Mouse (Mus musculus): ENCODE measurements at regions not wholly inside any gene's neighbourhood (a gene's known extent, or its start where the extent isn't known, plus 50 kb on each side); places are given as distances from the start of the nearest gene placed in this dataset.
A peak's percentile ranks its signal among the peaks of the same experiment; 100 is the strongest.

DNA sequence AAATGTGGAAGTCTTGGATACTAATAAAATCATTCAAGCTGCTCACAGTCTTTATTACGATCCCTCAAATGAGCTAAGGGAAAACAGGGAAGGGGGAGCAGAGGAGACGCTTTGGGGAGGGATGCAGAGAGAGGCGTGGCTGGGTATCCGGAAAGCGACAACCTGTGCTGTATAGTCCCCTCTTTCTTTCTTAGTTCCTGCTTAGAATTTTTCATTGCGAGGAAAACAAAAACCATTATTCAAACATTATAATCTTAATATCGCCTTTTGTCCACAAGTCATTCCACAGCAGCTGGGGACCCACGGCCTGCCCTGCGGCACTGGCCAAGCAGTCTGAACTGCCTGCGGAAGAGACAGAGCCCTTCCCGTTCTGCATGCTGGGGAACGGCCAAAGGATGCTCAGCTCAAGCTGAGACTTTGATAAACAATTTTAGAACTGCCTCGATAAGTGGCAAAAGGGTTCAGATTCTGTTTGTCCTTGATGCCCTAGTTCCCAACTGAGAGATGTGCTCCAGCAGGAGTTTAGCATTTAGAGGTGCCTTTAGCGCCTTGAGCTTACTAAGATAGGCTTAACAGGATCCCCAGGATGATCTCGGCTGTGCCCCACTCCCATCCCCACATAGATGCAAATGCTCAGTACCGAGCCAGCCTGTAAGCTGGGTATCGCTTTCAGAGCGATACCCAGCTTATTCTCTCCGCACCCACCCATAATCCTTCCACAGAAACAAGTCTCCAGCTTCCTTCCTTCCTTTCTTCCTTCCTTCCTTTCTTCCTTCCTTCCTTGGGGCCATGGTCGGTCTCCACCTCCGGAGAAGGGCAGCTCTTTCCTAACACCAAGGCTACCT, 248.7 kb upstream of the Nfe2l3 start:
- no peak for DNase-seq

DNA sequence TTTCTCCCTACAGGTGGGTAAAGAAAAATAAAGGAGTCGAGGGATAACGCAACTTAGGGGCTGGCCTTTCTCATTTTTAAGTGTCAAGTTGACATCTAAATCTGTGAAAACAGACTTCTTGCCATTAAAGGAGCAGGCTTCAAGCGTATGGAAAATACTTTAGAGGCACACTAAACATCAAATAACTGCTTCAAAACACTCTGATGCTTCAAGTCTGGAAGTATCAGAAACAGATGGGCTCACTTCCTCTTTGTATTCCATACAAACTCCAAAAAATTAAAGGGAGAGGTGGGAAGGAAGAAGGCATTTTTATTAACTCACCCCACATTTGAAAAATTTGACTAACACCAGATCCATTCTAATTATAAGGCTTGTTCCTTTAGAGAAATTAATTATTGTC, 248.0 kb upstream of the Nfe2l3 start:
- no peak for DNase-seq

- DNase-seq, result no peak
Measured at GRCm38 (mm10) chr6:51185201-51185600, 247.3 kb upstream of the Nfe2l3 start.

GRCm38 (mm10) chr6:51189173-51189572, 243.3 kb upstream of the Nfe2l3 start:
- no peak for DNase-seq

GRCm38 (mm10) chr6:51192826-51193225, 239.6 kb upstream of the Nfe2l3 start:
- no peak for DNase-seq

- DNase-seq, result no peak
Measured at GRCm38 (mm10) chr6:51193356-51193755, 239.1 kb upstream of the Nfe2l3 start.

- no peak for DNase-seq
Measured at GRCm38 (mm10) chr6:51196391-51196790, 236.1 kb upstream of the Nfe2l3 start.

GRCm38 (mm10) chr6:51197000-51197774, 235.3 kb upstream of the Nfe2l3 start:
- no peak for DNase-seq

DNA sequence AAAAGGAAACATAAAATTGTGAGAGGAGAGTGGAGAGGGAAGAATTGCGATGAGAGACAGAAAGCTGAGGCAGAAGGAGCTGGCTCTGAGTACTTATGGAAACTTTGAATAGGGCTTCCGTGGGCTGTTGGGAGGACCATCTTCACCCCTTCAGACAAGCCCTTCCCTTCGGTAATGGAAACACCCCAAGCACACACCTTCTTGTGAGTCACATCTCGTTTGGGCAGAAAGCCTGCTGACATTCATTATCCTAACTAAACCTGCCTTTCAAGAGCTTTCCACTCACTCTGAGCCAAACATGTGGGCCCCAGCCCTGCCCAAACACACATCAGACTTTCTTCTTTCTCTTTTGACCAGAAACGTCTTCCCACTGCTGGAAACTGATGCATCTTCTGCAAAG, 232.3 kb upstream of the Nfe2l3 start:
- no peak for DNase-seq

- DNase-seq, result no peak
Measured at GRCm38 (mm10) chr6:51200837-51201236, 231.6 kb upstream of the Nfe2l3 start.

GRCm38 (mm10) chr6:51204306-51204705, 228.2 kb upstream of the Nfe2l3 start:
- no peak for DNase-seq

DNA sequence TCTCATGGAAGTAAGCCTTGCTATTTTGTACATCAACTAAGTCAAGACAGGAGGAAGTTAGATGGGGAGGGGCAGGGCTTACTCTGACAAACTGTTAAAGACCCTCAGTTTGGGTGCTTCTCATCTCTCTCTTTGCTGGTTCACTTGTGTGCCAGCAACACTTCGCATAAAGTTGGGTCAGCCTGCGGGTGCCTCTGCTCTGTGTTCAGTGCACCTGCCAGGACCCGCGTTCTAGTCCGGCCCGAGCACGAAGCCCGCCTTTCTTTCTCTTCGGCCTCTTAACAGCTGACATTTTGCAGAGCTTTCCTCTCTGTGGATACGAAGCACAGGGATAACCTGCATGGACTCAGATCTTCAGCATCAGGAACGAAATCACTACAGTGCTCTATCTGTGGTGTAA, 227.1 kb upstream of the Nfe2l3 start:
- DNase-seq, result no peak

DNA sequence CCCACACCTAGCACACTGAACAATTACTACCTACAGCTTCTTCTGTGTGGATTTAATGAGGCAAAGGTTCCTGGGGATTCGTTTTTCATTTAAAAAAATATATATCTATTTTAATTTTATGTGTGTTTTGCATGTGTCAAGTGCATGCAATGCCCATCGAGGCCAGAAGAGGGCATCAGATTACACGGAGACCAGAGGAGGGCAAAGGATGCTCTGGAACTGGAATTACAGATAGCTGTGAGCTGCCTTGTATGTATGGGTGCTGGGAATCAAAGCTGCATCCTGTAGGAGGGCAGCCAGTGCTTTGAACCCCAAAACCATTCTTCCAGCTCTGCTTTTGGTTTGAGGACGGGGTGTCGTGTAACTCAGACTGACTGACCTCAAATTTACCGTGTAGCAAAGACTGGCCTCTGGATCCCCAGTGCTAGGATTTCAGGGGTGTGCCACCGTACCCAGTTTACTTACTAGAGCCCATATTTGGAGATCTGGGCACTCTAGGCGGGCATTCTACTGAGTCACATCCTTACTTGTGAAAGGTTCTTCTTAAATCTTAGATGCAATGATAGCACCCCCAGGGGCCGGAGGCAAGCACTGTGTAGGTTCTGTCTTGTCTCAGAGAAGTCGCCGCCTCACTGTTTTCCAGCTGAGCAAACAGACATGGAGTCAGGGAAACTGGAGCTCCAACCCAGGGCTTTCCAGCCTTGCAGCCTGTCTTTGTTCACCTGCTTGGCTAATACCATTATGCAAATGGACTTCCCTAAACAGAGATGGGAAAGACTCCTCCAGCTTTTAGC, 225.6 kb upstream of the Nfe2l3 start:
- peak; percentile 50 to 86 for DNase-seq

DNA sequence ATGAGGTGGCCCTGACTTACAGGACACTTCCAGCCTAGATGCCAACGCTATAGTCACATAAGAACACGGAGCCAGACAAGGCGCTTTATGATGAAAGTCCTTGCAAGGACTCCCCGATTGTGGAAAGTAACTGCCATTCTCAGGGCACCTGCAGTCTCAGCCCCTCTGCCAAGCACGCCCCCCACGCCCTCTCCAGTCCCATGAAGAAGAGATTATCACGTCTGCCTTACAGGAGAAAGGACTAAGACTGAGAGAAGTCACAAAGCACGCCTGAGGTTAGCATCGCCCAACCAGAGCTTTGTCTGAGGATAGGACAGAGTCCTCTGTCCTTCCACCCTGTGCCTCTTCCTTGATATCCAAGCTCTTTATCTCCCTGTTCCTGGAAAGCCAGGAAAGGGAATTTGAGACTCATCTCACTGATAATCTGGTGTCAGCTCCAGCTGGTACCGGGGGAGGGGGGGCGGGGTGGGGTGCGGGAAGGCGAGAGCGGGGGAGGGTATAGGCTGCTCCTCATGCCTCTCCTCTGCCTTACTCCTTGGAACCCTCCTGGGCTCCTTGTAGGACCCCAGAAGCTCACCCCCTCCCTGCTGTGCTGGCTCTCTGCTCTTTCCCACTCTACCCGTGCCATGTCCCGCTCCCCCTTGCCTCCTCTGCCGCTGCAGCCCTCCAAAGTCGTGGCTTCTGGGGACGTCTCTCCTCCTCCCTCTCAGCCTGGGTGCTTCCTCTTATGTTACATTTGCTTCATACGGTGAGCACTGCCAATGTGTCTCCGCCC, 224.7 kb upstream of the Nfe2l3 start:
- DNase-seq, result no peak

GRCm38 (mm10) chr6:51208660-51209396, 223.6 kb upstream of the Nfe2l3 start:
- peak; percentile 50 to 64 for DNase-seq

GRCm38 (mm10) chr6:51211418-51211817, 221.1 kb upstream of the Nfe2l3 start:
- DNase-seq, result no peak

DNA sequence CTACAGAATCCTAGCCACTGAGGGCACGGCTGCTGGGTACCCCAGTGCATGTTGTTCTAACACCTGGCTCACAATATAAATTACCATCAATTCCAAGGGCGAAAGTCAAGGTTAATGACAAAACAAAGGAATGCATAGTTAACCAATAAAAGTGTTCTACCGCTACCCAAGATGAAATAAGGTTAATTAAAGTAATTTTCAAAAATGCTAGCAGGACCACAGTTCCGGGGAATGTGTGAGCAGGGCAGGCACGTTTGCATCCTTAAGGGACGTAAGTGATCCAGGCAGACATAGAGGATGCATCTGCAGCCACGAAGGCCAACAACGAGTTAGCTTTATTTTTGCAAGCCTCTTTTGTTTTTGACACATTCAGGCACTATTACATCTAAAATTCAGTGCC, 220.3 kb upstream of the Nfe2l3 start:
- DNase-seq, result no peak

GRCm38 (mm10) chr6:51215371-51215770, 217.1 kb upstream of the Nfe2l3 start:
- no peak for DNase-seq

DNA sequence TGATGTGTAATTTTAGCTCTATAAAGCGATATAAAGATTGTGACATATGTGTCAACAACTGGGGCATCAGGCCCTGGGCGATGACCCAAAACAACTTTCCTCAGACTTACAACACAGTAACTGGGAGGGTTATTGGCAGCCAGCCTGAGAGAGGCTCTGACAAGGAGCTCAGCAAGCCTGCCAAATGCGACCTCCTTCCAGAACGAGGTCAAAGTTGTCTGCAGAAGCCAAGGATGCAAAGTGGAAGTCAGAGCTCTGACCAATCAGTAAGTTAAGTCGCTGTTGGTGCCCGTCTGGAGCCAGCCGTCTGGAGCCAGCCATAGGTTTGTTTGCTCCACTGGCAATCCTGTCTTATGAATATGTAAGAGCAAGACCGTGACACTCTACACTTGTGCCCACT, 216.0 kb upstream of the Nfe2l3 start:
- peak; percentile 59 to 60 for DNase-seq

DNA sequence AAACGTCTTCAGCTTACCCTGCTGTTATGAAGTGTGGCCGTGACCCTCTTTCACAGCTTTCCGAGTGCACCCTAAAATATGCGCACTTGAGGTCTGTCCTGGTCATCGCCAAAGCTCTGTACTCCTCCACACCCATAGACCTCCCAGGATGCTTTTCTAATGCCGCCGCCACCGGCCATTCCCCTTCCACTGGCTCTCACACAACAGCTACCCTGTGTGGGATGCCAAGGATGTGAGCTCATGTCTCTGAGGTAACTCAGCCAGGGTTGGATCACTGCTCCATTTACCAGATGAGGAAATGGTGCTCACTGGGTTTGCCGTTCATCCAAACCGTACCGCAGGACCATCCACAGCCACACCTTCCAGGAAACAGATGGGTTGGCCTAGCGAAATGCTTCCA, 212.8 kb upstream of the Nfe2l3 start:
- no peak for DNase-seq

- DNase-seq, result no peak
Measured at GRCm38 (mm10) chr6:51220778-51221177, 211.7 kb upstream of the Nfe2l3 start.
